In the genomic region with DNA sequence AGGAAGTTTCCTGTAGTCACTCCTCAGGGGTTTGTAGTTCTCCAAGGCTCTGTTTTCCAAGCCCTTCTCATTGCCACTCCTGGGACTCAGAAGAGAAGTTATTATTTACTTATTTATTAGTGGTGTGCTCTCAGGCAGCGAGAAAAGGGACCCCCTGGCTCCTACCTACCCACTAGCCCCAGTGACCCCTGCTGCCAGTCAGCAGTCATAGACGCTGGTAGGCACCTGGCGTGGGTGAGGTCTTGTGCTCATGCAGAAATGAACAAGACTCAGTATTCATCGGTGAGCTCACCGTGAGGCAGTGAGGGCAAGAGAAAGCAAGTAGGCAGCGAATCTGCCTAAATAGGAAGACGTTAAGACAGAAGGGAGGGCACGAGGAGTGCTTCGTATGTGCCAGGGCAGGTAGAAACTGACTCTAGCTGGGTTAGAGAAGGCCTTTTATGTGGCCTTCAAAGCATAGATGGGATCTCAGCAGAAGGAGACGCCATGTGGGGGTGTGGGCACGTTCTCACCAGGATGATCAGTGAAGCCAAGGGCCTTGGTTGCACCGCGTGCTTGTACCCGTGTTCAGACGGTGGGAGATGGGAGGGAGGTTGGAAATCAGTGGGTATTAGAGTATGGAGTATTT, we compare ENCODE assay signal across 11 mouse cellular contexts. TPM values are rescaled to one million over a fixed set of nuclear protein-coding genes. Genes with fewer than 3 reads are reported as not detected.
A peak's percentile ranks its signal among the peaks of the same experiment; 100 is the strongest.
DNase-seq lines count a peak whose midpoint lies in the region; ATAC-seq and TF ChIP-seq lines count a peak whose summit lies in the region.
"Had no signal": no experiment of that assay in that cellular context is flagged by ENCODE, and none has a peak within 500 bp of the region (broad histone marks: within the 10 kb centered on the region; RNA-seq: fewer than 3 reads in every experiment).

No protein-coding gene starts in this region.

- 85% methylated on average over 15 of the region's 15 CpGs for WGBS in intestine, embryonic 15.5 days

- no peaks in the 10 kb centered on the region for H3K36me3 ChIP-seq in intestine, embryonic 15.5 days

- ATAC-seq in intestine, embryonic 15.5 days, result no peak

- peak overlapping the region; percentile 18; the same call in 1 of the 2 replicates for H3K27ac ChIP-seq in layer of hippocampus, adult 2 months
- peak overlapping the region; percentile 82 for H3K27ac ChIP-seq in intestine, embryonic 15.5 days

- no peak overlapping the region for H3K4me3 ChIP-seq in layer of hippocampus, adult 2 months
- no peak overlapping the region for H3K4me3 ChIP-seq in intestine, embryonic 15.5 days (replicated peaks)

- no peak; the same call in none of the 2 replicates for TF ChIP-seq CTCF in layer of hippocampus, adult 2 months (conservative IDR thresholded peaks at IDR 0.05)

- no peaks in the 10 kb centered on the region for H3K27me3 ChIP-seq in intestine, embryonic 15.5 days (replicated peaks)

- H3K4me2 ChIP-seq in intestine, embryonic 15.5 days (replicated peaks), result no peak overlapping the region

- peaks cover 26% of the 10 kb centered on the region for H3K4me1 ChIP-seq in intestine, embryonic 15.5 days (replicated peaks)

- no peak overlapping the region for H3K9ac ChIP-seq in intestine, embryonic 15.5 days

- no peak for DNase-seq in layer of hippocampus, adult 2 months (ENCODE audit: low spot score in 2 of 2)
- no peak for DNase-seq in layer of hippocampus, postnatal 36 days
- DNase-seq in NIH3T3 (ENCODE audit: low read depth), result peak; percentile 48
- peak; percentile 21 to 36 for DNase-seq in thymus, adult 18-20 months
- DNase-seq in c-Kit-positive CD71-positive TER-119-positive erythroid progenitor cells, embryonic 14.5 days (ENCODE audit: low spot score), result no peak
- DNase-seq in right cerebral cortex, postnatal 4 days, result no peak
- no peak for DNase-seq in Muller cell, postnatal 12 days (ENCODE audit: inconsistent ontology term)

- no peaks in the 10 kb centered on the region for H3K9me3 ChIP-seq in intestine, embryonic 15.5 days

RNA-seq across cellular contexts. Expression of a gene that starts 3.9 kb away (rescaled TPM):
- total RNA-seq in layer of hippocampus, adult 2 months (2021), result not detected
- not detected for total RNA-seq in layer of hippocampus, postnatal 36 days (2021)
- not detected in 2 replicates for polyA plus RNA-seq in intestine, embryonic 15.5 days (2015; fragmentation: Nextera tagmentation; extraction: Ambion mirVana)
- total RNA-seq: common myeloid progenitor, adult 5-6 weeks; gastrocnemius, adult 8-10 months; left cerebral cortex, postnatal 10 days had no signal

RNA-seq across cellular contexts. Expression of a gene that starts 15.6 kb away (rescaled TPM):
- total RNA-seq in layer of hippocampus, adult 2 months (2021), result not detected
- total RNA-seq in layer of hippocampus, postnatal 36 days (2021), result not detected
- not detected in 2 replicates for polyA plus RNA-seq in intestine, embryonic 15.5 days (2015; fragmentation: Nextera tagmentation; extraction: Ambion mirVana)
- total RNA-seq: common myeloid progenitor, adult 5-6 weeks; gastrocnemius, adult 8-10 months; left cerebral cortex, postnatal 10 days had no signal

RNA-seq across cellular contexts. Expression of a gene that starts 17.4 kb away (rescaled TPM):
- total RNA-seq in layer of hippocampus, adult 2 months (2021), result 1 to 10 TPM; 3.4 to 5.7 TPM
- total RNA-seq in layer of hippocampus, postnatal 36 days (2021), result 1 to 10 TPM; 2.7 to 3.8 TPM
- 4.4 and 8.2 TPM in 2 replicates for polyA plus RNA-seq in intestine, embryonic 15.5 days (2015; fragmentation: Nextera tagmentation; extraction: Ambion mirVana)

RNA-seq across cellular contexts. Expression of a gene that starts 22.2 kb away (rescaled TPM):
- not detected for total RNA-seq in layer of hippocampus, adult 2 months (2021)
- not detected for total RNA-seq in layer of hippocampus, postnatal 36 days (2021)
- polyA plus RNA-seq in intestine, embryonic 15.5 days (2015; fragmentation: Nextera tagmentation; extraction: Ambion mirVana), result 15.0 and 15.7 TPM in 2 replicates
- total RNA-seq: common myeloid progenitor, adult 5-6 weeks; left cerebral cortex, postnatal 10 days had no signal

RNA-seq across cellular contexts. Expression of a gene that starts 25.8 kb away (rescaled TPM):
- total RNA-seq in layer of hippocampus, adult 2 months (2021), result under 1 TPM; 0.64 to 0.79 TPM
- 1 to 10 TPM; 1.1 to 1.4 TPM for total RNA-seq in layer of hippocampus, postnatal 36 days (2021)
- polyA plus RNA-seq in intestine, embryonic 15.5 days (2015; fragmentation: Nextera tagmentation; extraction: Ambion mirVana), result 0.29 and 0.53 TPM in 2 replicates
- total RNA-seq: common myeloid progenitor, adult 5-6 weeks; gastrocnemius, adult 8-10 months had no signal

Comparison
In these comparisons a context has a peak if more than half of its experiments do, and no peak if none do; other contexts are left out.
1. DNase-seq: peak in NIH3T3 (single experiment) and thymus, adult 18-20 months (2 of 2); none in layer of hippocampus, adult 2 months (0 of 2), layer of hippocampus, postnatal 36 days (0 of 2), c-Kit-positive CD71-positive TER-119-positive erythroid progenitor cells, embryonic 14.5 days (single experiment), right cerebral cortex, postnatal 4 days (single experiment) and Muller cell, postnatal 12 days (single experiment).